Mouse (Mus musculus) kidney, adult 2 months (tissue): Measurements from ENCODE around the gene Txnrd2. TPM values are rescaled to one million over a fixed set of nuclear protein-coding genes. Genes with fewer than 3 reads are reported as not detected.
A peak's percentile ranks its signal among the peaks of the same experiment; 100 is the strongest.

Experiments
- DNase-seq: peaks from one replicate; pipeline ENCODE4 v3.0.0; 2021
- H3K27ac ChIP-seq: fragments of 200-500 bp; 2 replicates; pipeline ENCODE4 v1.5.1; 2012; ENCODE audit warnings: low read depth, low read length, control low read depth, inconsistent platforms; ENCODE audit not compliant: insufficient read depth
- H3K27me3 ChIP-seq: fragments of 200-500 bp; replicated peaks from 2 replicates; pipeline ENCODE4 v1.6.1; 2012; ENCODE audit warnings: mild to moderate bottlenecking, moderate library complexity, low read length, inconsistent platforms; ENCODE audit not compliant: control insufficient read depth, insufficient read depth
- H3K36me3 ChIP-seq: fragments of 200-500 bp; 2 replicates; pipeline ENCODE4 v1.6.1; 2012; ENCODE audit warnings: mild to moderate bottlenecking, moderate library complexity, low read length, inconsistent platforms; ENCODE audit not compliant: control insufficient read depth, insufficient read depth
- H3K4me1 ChIP-seq: fragments of 200-500 bp; 2 replicates; pipeline ENCODE4 v1.6.1; 2011; ENCODE audit warnings: low read length; ENCODE audit not compliant: control insufficient read depth, insufficient read depth
- H3K4me3 ChIP-seq: fragments of 200-500 bp; 2 replicates; pipeline ENCODE4 v1.5.1; 2011; ENCODE audit warnings: mild to moderate bottlenecking, low read depth, low read length, control low read depth; ENCODE audit not compliant: insufficient read depth
- CTCF ChIP-seq: fragments of 200-500 bp; conservative IDR thresholded peaks from 2 replicates; pipeline ENCODE4 v1.5.1; 2011; ENCODE audit warnings: low read depth, mild to moderate bottlenecking, control low read depth, low read length, moderate library complexity, mixed read lengths; ENCODE audit not compliant: insufficient read depth, insufficient read length
- POLR2A ChIP-seq: fragments of 200-500 bp; IDR thresholded peaks from one replicate; pipeline ENCODE4 v1.6.1; 2011; ENCODE audit warnings: low read depth, low read length, control low read depth
- WGBS: fragments of 180-500 bp; shearing (Covaris S2); methylation state at CpG from one replicate; pipeline ENCODE4 v1.1.7; 2018; 5-methylcytosine and 5-hydroxymethylcytosine counted together
- polyA plus RNA-seq: library from polyadenylated mRNA; depleted of rRNA; stranded (reverse); fragments of >200 nt; gene quantifications from 2 replicates; pipeline ENCODE4 v1.2.3, GENCODE M21; 2012

Txnrd2 gene
- polyA plus RNA-seq, 1 experiment, result 39.1 TPM

DNA sequence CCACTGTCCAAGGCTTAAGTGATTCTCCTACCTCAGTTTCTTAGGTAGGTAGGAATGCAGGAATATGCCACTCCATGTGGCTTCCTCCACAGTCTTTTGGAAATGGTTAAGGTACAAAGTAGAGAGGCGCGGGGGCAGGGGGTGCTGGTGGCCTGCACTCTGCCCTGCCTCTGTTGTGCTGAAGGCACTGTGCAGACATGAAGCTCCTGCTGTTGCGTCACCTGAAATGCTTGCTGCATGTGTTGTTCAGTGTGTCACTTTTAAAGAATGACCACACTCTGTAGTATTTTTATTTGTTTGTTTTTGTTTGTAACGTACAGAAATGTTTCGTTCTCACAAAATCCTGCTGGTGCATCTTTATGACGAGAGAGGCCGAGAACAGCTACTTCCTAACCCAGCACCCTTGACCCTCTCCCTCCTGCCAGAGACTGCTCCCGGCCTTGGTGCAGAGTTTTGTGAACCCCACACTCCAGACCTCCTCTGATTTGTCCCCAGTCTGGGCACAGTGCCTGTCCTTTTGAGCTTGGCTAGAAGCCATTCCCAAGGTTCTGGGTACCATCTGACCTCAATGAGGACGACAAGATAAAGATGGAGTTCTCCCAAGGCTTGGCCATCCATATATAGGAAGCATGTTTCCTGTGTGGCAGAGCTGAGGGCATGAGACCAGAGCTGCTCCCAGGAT, 43.0 kb upstream of the Txnrd2 start:
- WGBS, result 48% methylated on average over 9 of the region's 9 CpGs
- Histone ChIP-seq H3K4me3 (no peak overlapping the region), H3K36me3 (no peaks in the 10 kb centered on the region), H3K27ac (peak overlapping the region; percentile 73), H3K27me3 (no peaks in the 10 kb centered on the region), H3K4me1 (peaks cover 35% of the 10 kb centered on the region)
- TF ChIP-seq POLR2A, result no peak
- no peak for TF ChIP-seq CTCF
- DNase-seq, result peak; percentile 77

DNA sequence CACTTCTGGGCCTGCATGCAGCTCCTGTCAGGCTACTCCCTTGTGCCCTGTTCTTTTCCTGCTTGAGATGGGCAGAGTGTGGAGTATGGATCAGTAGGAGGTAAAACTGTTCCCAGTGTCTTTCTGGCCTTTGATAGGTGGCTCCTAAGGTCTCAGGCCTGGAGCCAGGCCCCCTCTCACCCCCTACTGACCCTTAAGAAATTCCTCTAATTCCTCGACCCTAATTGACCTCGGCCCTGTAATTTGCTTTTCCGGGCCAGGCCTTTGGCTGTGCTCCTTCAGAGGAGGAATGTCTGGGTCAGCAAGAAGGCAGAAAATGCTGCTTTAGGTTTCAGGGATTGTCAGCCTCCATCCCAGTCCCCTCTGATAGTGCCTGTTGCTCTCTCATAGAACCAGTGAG, 42.4 kb upstream of the Txnrd2 start:
- H3K27me3 ChIP-seq, result no peaks in the 10 kb centered on the region
- 25% methylated on average over 3 of the region's 3 CpGs for WGBS
- H3K4me3 ChIP-seq, result no peak overlapping the region
- peak; percentile 83 for DNase-seq
- H3K4me1 ChIP-seq, result peaks cover 29% of the 10 kb centered on the region
- TF ChIP-seq POLR2A, result no peak
- no peak for TF ChIP-seq CTCF
- H3K36me3 ChIP-seq, result no peaks in the 10 kb centered on the region
- H3K27ac ChIP-seq, result peak overlapping the region; percentile 73

DNA sequence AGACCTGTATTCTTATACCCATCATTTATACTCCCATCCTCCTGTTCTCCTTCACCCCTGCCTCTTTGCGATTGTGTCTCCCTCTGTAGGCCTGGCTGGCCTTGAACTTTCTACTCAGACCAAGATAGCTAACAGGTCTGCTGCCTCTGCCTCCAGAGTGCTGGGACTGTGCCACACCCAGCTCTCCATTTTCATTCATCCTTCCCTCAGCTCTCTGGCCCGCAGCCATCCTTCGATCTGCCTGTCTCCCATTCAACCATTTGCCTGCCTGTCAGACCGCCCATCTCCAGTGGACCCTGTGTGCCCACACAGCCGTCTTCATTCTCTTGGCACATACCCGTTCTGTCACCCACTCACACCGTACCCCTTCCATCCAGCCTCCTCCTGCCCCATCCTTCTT, 42.0 kb upstream of the Txnrd2 start:
- DNase-seq, result no peak
- 72% methylated on average over 7 of the region's 7 CpGs for WGBS
- Histone ChIP-seq H3K36me3 (no peaks in the 10 kb centered on the region), H3K27ac (peak overlapping the region; percentile 43), H3K27me3 (no peaks in the 10 kb centered on the region), H3K4me1 (peaks cover 25% of the 10 kb centered on the region), H3K4me3 (no peak overlapping the region)
- TF ChIP-seq CTCF (no peak), POLR2A (no peak)

DNA sequence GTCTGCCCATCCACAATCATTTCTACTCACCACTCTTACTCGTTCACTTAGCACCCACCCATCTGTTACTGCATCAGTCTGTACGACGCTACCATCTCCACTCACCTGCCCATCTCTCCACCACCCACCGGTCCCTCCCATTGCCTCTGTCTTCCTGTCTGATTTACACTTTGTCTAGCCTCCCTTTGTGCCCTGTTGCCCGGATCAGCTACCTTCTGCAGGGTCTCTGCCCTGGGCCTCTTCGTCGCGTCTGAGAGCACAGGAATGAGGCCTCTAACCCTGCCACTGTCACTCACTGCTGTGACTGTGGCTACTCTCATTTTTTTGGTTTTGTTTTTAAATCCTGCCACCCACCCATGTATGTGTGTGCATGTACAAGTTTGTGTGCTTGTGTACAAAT, 41.5 kb upstream of the Txnrd2 start:
- Histone ChIP-seq H3K27ac (peak overlapping the region; percentile 43; the same call in 1 of the 2 replicates), H3K27me3 (no peaks in the 10 kb centered on the region), H3K4me1 (peaks cover 20% of the 10 kb centered on the region), H3K36me3 (no peaks in the 10 kb centered on the region), H3K4me3 (no peak overlapping the region)
- WGBS, result 60% methylated on average over 8 of the region's 8 CpGs
- DNase-seq, result no peak
- TF ChIP-seq POLR2A (no peak), CTCF (no peak)

DNA sequence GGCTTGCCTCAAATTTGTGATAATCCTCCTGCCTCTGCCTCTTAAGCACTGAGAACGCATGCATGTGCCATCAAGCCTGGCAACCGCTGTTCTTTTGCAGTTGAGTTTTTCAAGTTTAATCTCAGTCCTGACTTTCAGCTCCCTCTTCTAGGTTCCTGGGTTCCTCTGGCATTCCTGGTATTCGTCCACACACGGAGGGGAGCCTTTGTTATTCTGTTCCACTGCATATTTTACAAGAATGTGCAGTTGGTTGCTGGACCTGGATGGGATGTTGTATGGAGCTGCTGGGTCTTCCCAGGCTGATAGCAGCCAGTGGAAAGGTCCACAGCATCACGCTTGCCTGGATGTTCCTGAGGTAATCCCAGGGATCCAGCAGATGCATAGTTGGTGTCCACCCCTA, 40.8 kb upstream of the Txnrd2 start:
- DNase-seq, result no peak
- Histone ChIP-seq H3K4me1 (peaks cover 20% of the 10 kb centered on the region), H3K36me3 (no peaks in the 10 kb centered on the region), H3K27ac (peak overlapping the region; percentile 4; the same call in 1 of the 2 replicates), H3K27me3 (no peaks in the 10 kb centered on the region), H3K4me3 (no peak overlapping the region)
- WGBS, result 71% methylated on average over 5 of the region's 5 CpGs
- TF ChIP-seq POLR2A (no peak), CTCF (no peak)

DNA sequence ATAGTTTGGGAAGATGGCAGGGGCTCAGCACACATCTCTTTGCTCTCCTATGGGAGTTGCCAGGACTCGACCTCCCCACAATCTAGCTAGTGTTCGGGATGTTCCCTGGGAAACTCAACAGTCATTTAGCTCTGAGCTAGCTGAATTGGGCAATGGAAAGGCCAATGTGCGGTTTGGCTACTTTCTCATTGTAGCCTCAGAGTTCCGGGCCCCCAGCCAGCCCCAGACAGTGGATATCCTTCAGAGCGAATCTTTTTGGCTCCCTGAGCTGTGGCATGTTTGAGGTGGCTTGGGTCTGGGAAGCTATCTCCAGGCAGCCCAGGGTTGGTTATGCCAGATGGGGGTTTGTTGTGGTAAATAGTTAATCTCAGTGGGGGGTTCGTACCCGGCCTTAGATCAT, 39.7 kb upstream of the Txnrd2 start:
- H3K27ac ChIP-seq, result no peak overlapping the region; the same call in 1 of the 2 replicates
- peaks cover 23% of the 10 kb centered on the region for H3K4me1 ChIP-seq
- no peak overlapping the region for H3K4me3 ChIP-seq
- no peaks in the 10 kb centered on the region for H3K27me3 ChIP-seq
- WGBS, result 84% methylated on average over 7 of the region's 7 CpGs
- TF ChIP-seq POLR2A (no peak), CTCF (no peak)
- H3K36me3 ChIP-seq, result no peaks in the 10 kb centered on the region
- peak; percentile 63 for DNase-seq

DNA sequence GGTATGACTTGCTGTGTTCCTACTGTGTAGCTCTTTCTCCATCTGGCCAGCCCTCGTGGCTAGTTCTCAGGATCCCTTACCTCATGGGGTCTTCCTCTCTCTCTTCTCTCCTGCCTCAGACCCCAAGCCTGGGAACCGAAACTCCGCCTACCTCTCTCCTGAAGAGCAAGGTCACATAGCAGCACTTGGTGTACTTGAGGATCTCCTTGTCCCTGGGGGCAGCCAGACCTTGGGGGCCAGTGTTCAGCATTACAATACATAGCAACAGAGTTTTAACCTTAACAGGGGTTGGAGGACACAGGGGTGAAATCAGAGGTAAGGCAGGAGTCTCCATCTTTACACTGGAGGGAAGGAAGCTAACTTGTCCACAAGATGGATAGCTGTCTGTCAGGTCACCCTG, 39.2 kb upstream of the Txnrd2 start:
- peaks cover 24% of the 10 kb centered on the region for H3K4me1 ChIP-seq
- no peaks in the 10 kb centered on the region for H3K27me3 ChIP-seq
- TF ChIP-seq CTCF (no peak), POLR2A (no peak)
- no peak overlapping the region for H3K4me3 ChIP-seq
- 67% methylated on average over 3 of the region's 3 CpGs for WGBS
- H3K27ac ChIP-seq, result no peak overlapping the region
- no peak for DNase-seq
- no peaks in the 10 kb centered on the region for H3K36me3 ChIP-seq
